Mouse (Mus musculus) macrophage (primary cell): ENCODE measurements around the gene Pcnp. TPM values are rescaled to one million over a fixed set of nuclear protein-coding genes. Genes with fewer than 3 reads are reported as not detected.
A peak's percentile ranks its signal among the peaks of the same experiment; 100 is the strongest.

Source experiments
- H3K27ac ChIP-seq: fragments of 350-480 bp; formaldehyde crosslinking; 2 replicates; pipeline ENCODE4 v1.9.0; 2021
- H3K36me3 ChIP-seq: fragments of 350-480 bp; formaldehyde crosslinking; 2 replicates; pipeline ENCODE4 v1.9.0; 2021; ENCODE audit errors: inconsistent target
- H3K4me3 ChIP-seq: fragments of 350-480 bp; formaldehyde crosslinking; 2 replicates; pipeline ENCODE4 v1.9.0; 2021; ENCODE audit errors: inconsistent target
- H3K79me2 ChIP-seq: fragments of 350-480 bp; formaldehyde crosslinking; 2 replicates; pipeline ENCODE4 v1.9.0; 2021; ENCODE audit errors: inconsistent target
- WGBS: methylation state at CpG from one replicate; pipeline ENCODE4 v1.1.7; 2026; ENCODE audit warnings: inconsistent platforms; ENCODE audit not compliant: missing documents; 5-methylcytosine and 5-hydroxymethylcytosine counted together
- polyA plus RNA-seq: library from polyadenylated mRNA; stranded (reverse); fragments of 250-400 nt; gene quantifications from 3 replicates; pipeline ENCODE4 v1.2.4, GENCODE M21; 2018; ENCODE audit warnings: inconsistent platforms

Gene Pcnp
- polyA plus RNA-seq, 1 experiment from 2014 or later: 123 TPM

GRCm38 (mm10) chr16:56008862-56009261, 20.7 kb downstream of the Pcnp start:
- H3K4me3 ChIP-seq: no peak overlapping the region
- H3K79me2 ChIP-seq: no peaks in the 10 kb centered on the region
- no peak overlapping the region for H3K27ac ChIP-seq
- peaks cover 34% of the 10 kb centered on the region; the same call in 1 of the 2 replicates for H3K36me3 ChIP-seq
- WGBS: 100% methylated on average over 1 of the region's 1 CpGs

GRCm38 (mm10) chr16:56006798-56007197, 22.7 kb downstream of the Pcnp start:
- H3K27ac ChIP-seq: no peak overlapping the region
- WGBS: 97% methylated on average over 11 of the region's 11 CpGs
- H3K4me3 ChIP-seq: no peak overlapping the region
- H3K79me2 ChIP-seq: no peaks in the 10 kb centered on the region
- peaks cover 45% of the 10 kb centered on the region; the same call in 1 of the 2 replicates for H3K36me3 ChIP-seq

DNA sequence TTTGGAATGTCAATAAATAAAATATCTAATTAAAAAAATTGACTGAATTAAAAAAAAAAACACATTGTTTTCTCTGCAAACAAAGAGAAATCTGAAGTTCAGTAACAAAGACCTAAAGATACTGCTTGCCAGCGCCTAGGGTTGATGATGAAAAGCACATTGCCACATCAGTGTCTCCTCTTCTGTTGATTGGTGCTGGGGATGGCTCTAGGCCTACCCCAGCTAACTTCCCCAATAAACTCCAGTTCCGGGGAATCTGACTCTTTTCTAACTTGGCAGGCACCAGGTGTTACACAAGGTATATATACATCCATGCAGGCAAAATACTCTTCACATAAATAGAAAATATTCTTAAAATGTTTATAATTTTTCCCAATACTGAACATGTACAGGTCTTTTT, 35.3 kb downstream of the Pcnp start:
- WGBS: 82% methylated on average over 2 of the region's 2 CpGs
- peaks cover 34% of the 10 kb centered on the region for H3K36me3 ChIP-seq

GRCm38 (mm10) chr16:55990311-55990710, 39.2 kb downstream of the Pcnp start:
- peaks cover 35% of the 10 kb centered on the region for H3K36me3 ChIP-seq

More for the DNA sequence above, 35.3 kb downstream of the Pcnp start:
- Histone ChIP-seq H3K4me3 (no peak overlapping the region), H3K27ac (no peak overlapping the region), H3K79me2 (peaks cover 6% of the 10 kb centered on the region; the same call in 1 of the 2 replicates)

GRCm38 (mm10) chr16:55986001-55986400, 43.5 kb downstream of the Pcnp start:
- Histone ChIP-seq H3K36me3 (peaks cover 36% of the 10 kb centered on the region), H3K4me3 (no peak overlapping the region), H3K79me2 (peaks cover 82% of the 10 kb centered on the region), H3K27ac (no peak overlapping the region)
- 96% methylated on average over 3 of the region's 3 CpGs for WGBS

More at GRCm38 (mm10) chr16:55990311-55990710, 39.2 kb downstream of the Pcnp start:
- Histone ChIP-seq H3K27ac (no peak overlapping the region), H3K79me2 (peaks cover 39% of the 10 kb centered on the region; the same call in 1 of the 2 replicates), H3K4me3 (no peak overlapping the region)
- WGBS: 28% methylated on average over 4 of the region's 4 CpGs

DNA sequence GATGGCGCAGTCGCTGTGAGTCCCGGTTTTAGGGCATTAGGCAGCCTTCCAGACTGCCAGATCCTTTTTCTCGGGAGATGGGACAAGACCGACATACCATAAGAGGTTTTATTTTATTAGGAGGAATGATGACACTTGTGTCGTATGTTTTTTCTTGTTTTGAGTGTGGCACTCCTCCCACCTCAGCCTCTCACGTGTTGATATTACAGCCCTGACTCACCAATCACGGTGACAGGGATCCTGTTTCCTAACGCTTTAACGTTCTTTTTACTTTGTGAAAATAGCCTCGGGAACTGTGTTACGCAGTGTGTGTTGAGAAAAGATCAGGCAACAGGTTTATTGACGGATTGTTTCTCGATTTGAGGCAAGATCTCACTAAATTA, 54.6 kb downstream of the Pcnp start:
- Histone ChIP-seq H3K4me3 (peak overlapping the region; percentile 82), H3K36me3 (peaks cover 19% of the 10 kb centered on the region; the same call in 1 of the 2 replicates), H3K79me2 (peaks cover 68% of the 10 kb centered on the region), H3K27ac (peak overlapping the region; percentile 52)
- 3% methylated on average over 13 of the region's 14 CpGs for WGBS

GRCm38 (mm10) chr16:55974256-55974902, 55.2 kb downstream of the Pcnp start:
- Histone ChIP-seq H3K79me2 (peaks cover 68% of the 10 kb centered on the region), H3K4me3 (peak overlapping the region; percentile 82), H3K36me3 (peaks cover 25% of the 10 kb centered on the region; the same call in 1 of the 2 replicates), H3K27ac (peak overlapping the region; percentile 52)
- WGBS: 2% methylated on average over 31 of the region's 55 CpGs

- under 1% methylated on average over 74 of the region's 86 CpGs for WGBS
- Histone ChIP-seq H3K79me2 (peaks cover 68% of the 10 kb centered on the region), H3K27ac (peak within 1 kb of the TSS; percentile 52), H3K36me3 (peaks cover 32% of the 10 kb centered on the region; the same call in 1 of the 2 replicates), H3K4me3 (peak within 1 kb of the TSS; percentile 82)
Observed at GRCm38 (mm10) chr16:55973431-55974255, 55.9 kb downstream of the Pcnp start, which contains the start of gene Zbtb11. Gene Zbtb11 (plus strand): TSS chr16:55973883.

DNA sequence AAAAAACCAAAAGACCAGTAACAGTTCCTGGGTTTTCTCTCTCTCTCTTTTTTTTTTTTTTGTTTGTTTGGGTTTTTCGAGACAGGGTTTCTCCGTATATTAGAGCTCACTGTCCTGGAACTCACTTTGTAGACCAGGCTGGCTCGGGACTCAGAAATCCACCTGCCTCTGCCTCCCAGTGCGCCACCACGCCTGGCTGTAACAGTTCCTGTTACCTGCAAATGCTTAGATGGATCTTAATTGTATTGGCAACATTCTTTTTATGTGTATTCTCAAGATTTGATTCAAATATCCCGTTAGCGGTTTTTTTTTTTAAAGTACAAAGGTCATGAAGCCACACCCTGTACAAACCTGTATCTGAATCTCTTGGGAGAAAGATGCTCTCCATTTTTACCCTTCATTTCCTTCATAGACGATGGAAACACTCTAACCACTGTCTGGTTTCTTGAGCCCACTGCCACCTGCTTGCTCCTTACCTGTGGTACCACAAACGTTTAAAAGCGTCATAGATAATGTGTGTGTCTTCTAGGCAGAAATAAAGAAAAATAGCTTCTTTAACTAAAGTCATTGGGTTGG, 56.8 kb downstream of the Pcnp start:
- H3K79me2 ChIP-seq: peaks cover 67% of the 10 kb centered on the region
- H3K4me3 ChIP-seq: peak overlapping the region; percentile 48
- peaks cover 34% of the 10 kb centered on the region; the same call in 1 of the 2 replicates for H3K36me3 ChIP-seq
- H3K27ac ChIP-seq: 0 out of 2 replicates have a peak overlapping the region, but pooled peaks have one; percentile 7
- WGBS: 70% methylated on average over 9 of the region's 10 CpGs

- Histone ChIP-seq H3K79me2 (peaks cover 67% of the 10 kb centered on the region), H3K27ac (no peak overlapping the region), H3K36me3 (peaks cover 34% of the 10 kb centered on the region; the same call in 1 of the 2 replicates), H3K4me3 (no peak overlapping the region)
- 61% methylated on average over 6 of the region's 6 CpGs for WGBS
Observed at GRCm38 (mm10) chr16:55971735-55972615, 57.6 kb downstream of the Pcnp start.

DNA sequence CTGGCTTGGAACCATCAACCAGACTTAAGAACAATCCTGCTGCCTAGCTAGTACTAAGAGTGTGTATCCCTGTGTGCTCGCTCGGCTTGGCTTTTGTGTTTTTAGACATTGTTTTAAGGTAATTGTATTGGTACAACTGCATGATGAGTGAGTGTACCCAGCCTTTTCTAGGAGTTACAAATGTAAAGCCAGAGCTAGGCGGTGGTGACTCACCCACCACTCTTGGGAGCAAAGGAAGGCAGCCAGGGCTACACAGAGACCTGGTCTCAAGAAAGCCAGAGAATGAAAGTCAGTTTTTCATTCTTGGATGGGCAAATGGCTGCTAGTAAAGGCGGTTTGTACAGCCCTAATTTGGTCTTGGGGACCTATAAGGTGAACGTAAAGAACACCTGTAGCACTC, 59.1 kb downstream of the Pcnp start:
- Histone ChIP-seq H3K27ac (no peak overlapping the region), H3K36me3 (peaks cover 34% of the 10 kb centered on the region; the same call in 1 of the 2 replicates), H3K79me2 (peaks cover 58% of the 10 kb centered on the region), H3K4me3 (no peak overlapping the region)
- WGBS: 96% methylated on average over 5 of the region's 5 CpGs

- peaks cover 48% of the 10 kb centered on the region for H3K79me2 ChIP-seq
- WGBS: 38% methylated on average over 1 of the region's 3 CpGs
- H3K27ac ChIP-seq: no peak overlapping the region
- H3K36me3 ChIP-seq: peaks cover 34% of the 10 kb centered on the region; the same call in 1 of the 2 replicates
- H3K4me3 ChIP-seq: no peak overlapping the region
Observed at GRCm38 (mm10) chr16:55969147-55969546, 60.4 kb downstream of the Pcnp start.

DNA sequence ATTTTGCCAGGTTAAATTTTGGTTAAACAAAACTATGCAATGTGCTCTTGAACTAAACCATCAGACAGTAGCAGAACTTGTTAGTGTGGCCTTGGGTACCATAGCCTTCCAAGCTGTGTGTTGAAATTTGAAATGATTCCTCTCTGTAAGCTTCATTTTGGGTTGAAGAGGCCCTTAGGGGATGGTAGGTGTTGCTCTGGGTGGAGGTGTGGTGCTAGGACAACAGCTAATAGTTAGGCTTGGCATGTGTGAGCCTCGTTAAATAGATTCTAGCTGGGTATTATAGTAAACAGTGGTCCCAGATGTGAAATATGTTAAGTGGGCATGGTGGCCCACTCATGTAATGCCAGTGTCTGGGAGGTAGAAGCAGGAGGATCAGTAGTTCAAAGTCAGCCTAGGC, 62.3 kb downstream of the Pcnp start:
- Histone ChIP-seq H3K79me2 (peaks cover 48% of the 10 kb centered on the region), H3K36me3 (peaks cover 34% of the 10 kb centered on the region; the same call in 1 of the 2 replicates), H3K27ac (peak overlapping the region; percentile 51), H3K4me3 (peak overlapping the region; percentile 87)
- WGBS: 40% methylated on average over 1 of the region's 1 CpGs
